Mouse (Mus musculus) hematopoietic multipotent progenitor cell, adult 10-12 weeks (in vitro differentiated cells): Measurements from ENCODE around the gene Nfil3. TPM values are rescaled to one million over a fixed set of nuclear protein-coding genes. Genes with fewer than 3 reads are reported as not detected.

Source experiments
- polyA plus RNA-seq: library from polyadenylated mRNA; stranded (reverse); fragments of >175 nt; gene quantifications from 2 replicates; pipeline ENCODE4 v1.2.3, GENCODE M21; 2012; ENCODE audit warnings: low replicate concordance

The Nfil3 gene
- 6.8 and 40.8 TPM in 2 replicates for polyA plus RNA-seq

DNA sequence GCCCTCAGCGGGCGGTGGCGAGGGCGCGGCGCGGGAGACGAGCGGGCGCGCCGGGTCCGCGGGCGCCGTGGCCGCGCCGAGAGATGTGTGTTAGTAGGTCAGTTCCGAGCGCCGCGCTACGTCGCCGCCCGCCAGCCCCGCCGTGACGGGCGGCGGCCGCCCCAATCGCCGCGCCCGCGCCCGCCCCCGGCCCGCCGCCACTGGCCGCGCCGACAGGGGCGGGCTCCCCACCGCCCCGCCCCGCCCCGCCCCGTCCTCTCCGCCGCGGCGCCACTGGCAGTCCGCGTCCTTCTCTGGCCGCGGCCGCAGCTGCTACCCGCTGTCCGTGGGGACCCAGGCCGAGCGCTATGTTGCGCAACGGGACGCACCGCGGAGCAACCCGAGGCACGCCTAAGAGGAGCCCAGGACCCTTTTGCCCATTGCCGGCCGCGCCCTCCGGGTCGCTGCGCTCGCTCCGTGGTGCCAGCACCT lies at the start of gene Nfil3:
Gene Nfil3 (minus strand): TSS at position 123 of the 471 bp plus-strand sequence.

DNA sequence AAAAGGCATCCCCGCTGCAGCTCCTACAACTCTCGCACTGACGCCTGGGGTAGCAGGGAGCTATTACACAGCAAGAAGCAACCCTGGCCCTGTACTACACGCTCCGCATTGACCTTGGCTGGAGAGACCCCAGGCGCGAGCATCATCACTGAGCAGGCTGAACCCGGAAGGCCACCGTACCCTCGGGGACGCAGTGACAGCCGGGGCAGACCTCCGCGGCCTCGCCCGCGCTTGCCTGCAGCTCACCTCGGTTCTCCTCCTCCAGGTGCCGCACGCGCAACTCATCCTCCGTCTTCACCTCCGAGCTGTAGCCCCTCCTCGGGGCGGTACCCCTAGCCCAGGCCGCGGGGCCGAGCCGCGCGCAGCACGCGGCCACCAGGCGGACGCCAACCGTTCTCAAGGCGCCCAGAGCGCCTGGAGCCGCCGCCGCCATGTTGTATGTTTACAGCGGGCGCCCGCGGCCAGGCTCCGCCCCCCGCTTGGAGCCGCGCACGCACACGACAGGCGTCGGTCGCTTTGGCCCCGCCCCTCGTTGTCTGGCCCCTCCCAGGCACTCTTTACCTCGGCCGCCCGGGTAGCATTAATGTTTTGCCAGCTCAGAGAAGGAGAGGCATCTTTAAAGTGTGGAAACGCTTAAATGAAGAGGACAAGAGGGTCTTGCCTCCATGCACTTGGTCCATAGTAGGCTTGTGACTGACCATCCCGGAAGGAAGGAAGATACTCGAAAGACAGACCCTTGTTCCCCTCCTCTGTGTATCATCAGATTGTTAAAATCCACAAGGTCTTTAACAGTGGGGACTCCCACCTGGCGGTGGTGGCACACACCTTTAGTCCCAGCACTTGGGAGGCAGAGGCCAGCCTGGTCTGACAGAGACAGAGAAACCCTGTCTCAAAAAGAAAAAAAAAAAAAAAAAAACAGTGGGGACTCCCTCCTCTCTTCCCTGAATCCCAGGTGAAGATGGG lies 51.4 kb downstream of the Nfil3 start, which contains the start of gene Auh:
Gene Auh (minus strand): TSS at position 473 of the 963 bp plus-strand sequence.

Other genes starting within 250 kb of the Nfil3 start
- 14.3 and 18.9 TPM in 2 replicates for gene Auh, start 51.4 kb downstream of the Nfil3 start, polyA plus RNA-seq